Mouse (Mus musculus) mesoderm, embryonic 11.5 days (tissue): ENCODE measurements around the gene Atp6v0a4.

Experiments
- DNase-seq: peaks from one replicate; pipeline ENCODE4 v3.0.0-alpha.2; 2012; ENCODE audit warnings: low read depth, low spot score

Atp6v0a4 gene

DNA sequence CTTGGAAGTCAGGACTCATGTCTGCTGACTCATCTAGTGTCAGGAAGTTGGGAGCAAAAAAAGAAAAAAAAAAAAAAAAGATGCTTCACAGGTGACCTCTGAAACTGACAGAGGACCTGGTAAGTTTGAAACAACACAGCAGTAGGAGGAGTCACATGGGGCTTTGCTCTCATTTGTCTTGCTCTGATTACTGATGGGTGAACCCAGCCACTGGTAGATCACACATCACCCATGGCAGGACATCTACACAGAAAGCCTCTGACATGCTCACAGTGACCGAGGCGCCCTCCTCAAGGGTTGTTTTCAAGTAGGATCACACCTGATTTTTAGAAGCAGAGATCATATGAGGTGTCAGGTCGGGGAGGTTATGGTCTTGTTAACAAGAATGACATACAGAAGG, 1.1 kb upstream of the Atp6v0a4 start:
- no peak for DNase-seq

DNA sequence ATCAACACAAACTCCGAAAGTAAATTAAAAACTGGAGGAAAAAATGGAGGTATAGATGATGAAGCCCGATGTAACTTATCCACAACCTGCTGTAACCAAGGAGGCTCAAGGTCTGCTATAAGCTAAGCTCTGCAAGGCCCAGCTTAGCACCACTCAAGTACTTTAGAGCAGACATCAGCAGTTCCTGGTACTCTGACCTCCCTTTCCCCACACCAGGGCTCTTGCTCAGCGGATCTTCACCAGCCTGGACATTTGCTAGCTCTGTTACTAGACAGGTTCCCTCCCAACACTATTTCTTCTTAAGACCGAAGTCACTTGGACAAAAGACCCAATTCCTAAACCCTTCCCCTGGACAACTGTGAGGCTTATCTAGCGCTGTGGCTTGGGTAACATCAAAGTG, 496 bp upstream of the Atp6v0a4 start:
- no peak for DNase-seq

DNA sequence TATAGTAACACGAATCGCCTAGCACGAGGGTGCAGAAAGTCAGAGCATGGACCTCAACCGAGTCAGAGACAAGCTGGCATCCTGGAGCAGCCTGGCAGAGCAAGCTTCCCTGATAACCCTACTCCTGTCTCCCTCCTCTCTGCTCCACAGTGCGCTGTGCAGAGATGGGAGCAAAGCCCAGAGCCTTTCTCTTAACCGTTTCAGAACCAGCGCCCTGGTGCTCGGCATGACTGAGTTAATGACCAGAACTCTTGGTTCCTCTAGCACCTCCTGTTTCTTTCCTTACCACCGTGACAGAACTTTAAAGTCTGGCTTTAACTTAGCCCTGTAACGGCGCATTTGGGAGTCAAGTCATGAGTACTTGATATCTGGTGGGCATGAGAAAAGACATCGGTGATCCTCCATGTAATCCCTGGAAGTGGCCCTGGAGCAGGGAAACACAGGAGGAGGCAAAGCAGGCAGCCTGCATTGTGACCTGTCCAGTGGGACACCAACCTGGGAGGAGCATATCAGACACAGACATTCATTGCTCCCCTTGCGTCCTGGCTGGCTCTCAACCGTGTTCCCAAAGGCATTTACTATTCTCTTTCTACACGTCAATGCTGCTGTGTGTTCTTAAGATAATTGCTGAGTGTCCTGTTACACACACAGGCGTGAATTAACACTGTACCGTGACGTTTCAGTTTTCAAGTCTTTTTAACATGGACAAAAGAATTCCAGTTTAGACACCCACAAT, 747 bp downstream of the Atp6v0a4 start:
- no peak for DNase-seq

DNA sequence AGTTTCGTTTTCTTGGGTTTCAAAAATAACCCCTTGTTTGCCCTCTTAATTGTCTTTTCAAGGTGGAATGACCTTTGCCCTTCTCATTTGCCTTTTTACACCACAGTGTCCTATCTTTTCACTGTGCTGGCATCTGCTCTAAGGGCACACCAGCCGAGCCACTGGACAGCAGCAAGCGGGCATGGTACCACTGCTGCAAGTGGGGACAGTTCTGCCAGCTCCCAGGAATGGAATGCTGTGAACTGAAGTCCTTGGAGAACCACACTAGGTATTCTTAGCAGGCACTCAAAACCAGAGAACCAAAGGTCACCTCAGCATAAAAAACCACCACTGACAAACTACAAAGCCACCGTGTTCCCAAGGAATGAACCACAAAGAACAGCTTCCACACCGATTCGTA, 1.6 kb downstream of the Atp6v0a4 start:
- no peak for DNase-seq

DNA sequence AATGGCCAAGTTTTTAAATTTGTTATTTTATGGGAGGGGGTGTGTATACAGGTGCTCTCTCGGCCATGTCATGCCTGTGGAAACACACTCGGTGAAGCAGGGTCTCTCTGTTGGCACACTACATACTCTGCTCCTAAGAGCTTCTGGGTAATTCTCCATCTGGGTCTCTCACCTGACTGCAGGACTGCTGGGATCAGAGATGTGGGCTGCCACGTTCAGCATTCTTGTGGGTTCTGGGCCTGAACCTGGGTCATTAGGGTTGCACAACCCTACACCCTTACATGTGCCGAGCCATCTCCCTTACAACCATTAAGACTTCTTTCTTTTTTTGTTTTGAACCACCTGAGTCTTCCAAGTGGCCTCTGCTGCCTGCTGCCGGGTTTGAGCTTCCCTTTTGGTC, 2.5 kb downstream of the Atp6v0a4 start:
- DNase-seq = no peak

DNA sequence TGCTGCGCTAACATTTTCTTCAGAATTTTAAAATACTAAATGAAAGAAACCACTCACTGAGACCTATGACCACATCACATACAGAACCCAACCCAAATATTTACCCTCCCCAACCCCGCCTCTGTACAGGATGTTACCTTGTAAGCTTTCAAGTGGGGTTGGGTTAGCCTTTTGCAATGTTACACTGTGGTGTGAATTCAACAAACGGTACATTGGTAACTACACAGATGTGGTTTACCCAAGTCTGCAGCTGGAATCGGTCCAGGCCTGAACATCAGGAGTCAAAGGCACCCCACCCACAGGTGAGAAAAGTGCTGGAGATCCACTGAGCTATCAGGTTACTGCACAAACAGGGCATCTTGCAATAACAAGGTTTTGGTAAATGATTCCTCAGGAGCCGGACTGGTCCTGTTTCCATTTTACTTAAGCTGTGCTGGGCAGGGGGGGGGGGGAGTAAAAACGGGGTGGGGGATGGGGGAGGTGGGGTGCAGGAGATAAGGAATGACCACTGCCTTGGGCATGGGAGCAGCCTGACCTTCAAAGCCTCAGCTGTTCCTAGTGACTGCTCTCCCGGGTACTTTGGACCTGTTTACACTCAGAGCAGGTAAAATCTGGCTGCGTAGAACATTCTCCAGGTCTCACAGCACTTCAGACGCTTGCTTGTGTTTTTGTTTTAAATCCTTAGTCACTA, 3.6 kb downstream of the Atp6v0a4 start:
- no peak for DNase-seq

DNA sequence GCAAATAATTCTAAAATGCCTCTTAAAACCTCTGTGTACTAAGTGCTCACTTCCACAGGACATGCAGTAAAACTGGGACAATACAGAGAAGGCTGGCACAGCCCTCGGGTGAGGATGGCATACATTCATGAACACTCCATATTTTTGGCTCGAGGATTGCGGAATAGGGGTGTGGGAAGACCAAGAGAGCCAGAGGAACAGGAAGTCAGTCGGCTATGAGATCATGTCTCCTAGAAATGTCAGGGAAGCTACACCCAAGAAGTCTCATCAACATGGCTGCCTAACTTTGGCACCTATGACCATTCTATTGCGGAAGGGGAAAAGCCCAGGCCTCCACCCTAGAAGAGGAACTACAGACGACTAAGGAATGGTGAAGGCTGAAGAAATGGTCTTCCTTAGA, 6.0 kb downstream of the Atp6v0a4 start:
- DNase-seq = no peak

DNA sequence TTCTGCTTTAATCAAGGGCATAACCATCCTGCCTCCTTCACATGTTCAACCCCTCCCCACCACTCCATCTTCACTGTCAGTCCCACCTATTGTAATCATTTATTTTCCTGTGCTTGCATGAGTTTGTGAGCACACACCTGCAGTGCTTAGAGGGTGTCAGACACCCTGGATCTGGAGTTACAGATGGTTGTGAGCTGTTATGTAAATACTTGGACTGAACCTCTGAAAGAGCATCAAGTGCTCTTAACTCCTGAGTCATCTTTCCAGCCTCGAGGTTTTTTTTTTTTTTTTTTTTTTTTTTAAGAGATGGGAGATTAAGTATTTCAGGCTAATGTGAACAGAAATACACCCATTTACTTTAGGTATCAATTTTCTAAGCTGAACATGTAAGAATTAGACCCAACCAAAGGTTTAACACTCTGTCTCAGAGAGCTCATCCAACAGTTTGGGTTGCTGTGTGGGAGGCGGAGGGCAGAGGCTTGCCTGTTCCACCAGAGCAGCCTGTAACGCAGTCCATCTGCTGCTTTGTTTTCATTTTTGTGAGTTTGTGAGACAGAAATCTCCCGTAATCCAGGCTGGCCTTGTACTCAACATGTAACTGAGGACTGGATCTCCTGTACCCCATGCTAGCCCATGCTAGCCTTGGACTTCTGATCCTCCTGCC, 8.1 kb downstream of the Atp6v0a4 start:
- DNase-seq = no peak

DNA sequence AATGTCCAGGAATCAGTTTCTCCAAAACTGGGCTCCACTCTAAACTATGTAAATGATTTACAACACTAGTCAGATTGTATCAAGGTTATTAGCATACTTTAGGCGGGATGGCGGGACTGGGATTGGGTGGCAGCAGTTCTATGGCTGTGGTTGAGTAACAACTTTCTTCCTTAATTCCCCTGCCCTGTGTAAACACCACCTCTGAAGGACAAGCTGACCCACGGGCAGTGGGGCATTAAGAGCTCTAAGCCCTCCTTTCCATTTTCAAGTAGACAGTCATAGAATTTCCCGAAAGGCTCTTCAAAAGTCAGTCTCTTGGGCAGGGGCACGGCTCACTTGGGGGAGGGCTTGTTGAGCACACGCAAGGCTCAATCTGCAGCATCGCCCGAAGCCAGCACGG, 13.5 kb downstream of the Atp6v0a4 start:
- no peak for DNase-seq

DNA sequence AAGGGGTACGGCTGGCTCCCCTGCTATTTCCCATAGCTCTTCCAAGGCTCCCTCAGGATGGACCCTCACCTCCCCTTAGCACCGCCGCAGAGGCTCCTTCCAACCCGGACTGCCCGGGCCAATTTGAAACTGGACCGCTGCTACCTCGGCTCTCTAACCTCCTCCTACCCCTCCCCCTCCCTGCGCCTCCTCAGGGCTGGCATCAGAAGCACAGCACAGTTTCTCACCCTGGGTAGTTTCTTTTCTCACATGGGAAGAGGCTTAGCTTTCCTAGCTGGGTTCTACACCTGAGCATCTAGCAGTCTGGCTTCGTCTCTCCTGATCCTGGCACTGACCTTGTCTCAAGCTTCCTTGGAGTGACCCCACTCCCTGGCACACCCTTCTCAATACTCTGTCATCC, 14.5 kb downstream of the Atp6v0a4 start:
- DNase-seq = no peak

DNA sequence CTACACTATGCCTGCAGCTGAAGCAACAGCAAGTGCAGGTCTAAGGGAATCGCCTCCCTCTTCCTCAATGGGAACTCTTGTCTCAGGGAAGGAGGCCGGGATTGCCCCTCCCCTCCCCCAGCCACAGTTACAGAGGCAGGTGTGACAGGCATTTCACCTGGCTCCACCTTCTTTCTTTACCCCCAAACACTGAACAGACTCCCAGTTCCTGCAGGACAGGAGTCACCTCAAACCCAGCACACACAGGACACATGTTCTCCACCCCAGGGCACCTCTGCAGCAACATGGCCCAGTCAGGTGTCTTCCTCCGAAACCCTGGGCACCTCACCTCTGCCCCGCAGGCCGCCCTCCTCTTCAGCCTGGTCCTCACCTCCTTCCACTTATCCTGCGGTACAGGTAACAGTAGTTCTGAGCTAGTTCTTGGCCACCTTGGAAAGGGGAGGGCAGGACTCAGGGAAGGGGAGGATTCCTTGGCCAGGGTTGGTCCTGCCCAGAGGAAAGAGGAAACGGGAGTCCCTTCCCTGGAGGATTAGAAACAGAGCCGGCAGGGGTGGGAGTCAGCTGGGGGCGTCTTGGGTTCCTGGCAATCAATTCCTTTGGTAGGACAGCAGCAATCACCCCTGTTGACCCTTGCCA, 15.1 kb downstream of the Atp6v0a4 start, which contains the start of gene Tmem213:
Gene Tmem213 (plus strand): TSS at position 96 of the 636 bp plus-strand sequence.
- DNase-seq = no peak

DNA sequence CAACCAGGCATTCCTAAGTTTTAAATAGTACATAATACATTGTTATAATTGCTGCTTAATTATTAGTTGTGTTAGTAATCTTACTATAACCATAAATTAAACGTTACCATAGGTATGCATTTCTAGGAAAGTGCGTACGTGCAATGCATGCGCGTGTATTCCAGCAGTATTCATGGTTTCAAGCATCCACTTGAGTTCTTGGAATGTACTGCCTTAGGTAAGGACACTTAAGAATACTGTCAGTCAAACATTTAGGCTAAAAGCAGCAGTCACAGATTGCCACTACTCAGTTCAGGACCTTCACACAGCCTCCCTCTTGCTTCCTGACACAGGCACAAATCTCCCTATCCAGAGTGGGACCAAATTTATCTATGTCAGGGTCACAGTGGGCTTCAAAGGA, 15.9 kb downstream of the Atp6v0a4 start:
- peak; percentile 33 for DNase-seq

DNA sequence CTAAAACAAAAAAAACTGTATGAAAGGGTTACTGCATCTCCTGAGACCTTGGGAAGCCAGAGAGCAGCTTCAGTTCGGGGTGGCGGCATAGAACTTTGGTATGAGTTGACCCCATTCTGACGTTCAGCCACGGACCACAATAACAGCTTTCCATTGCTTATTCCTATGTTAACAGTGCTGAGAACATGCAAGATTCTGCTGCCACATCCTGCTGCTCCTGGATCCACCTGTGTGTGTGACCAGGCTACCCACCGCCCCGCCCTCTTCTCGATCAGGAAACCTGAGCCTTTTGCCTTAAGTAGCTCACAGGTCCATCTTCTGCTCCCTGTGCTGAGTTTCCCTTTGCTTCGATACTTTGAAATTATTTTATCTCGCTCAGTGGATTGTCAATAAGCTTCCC, 18.5 kb downstream of the Atp6v0a4 start:
- DNase-seq = no peak

DNA sequence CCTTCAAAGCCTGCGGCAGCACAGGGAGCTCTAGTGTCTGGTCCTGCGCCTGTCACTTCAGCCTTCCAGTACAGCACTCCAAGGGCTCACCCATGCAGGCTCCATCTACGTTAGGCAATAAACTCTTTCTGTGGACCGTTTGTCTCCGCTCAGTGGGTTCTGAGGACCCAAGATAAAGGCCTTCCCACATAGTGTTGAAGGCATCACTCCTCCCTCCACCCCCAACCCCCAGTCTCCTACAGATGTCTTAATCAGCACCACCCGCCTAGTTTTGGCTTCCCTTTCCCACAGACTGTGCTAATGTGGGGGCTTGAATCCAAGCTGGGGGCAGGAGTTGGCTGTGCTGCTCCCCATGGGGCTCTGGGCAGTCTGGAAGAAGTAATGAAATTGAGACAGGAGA, 20.6 kb downstream of the Atp6v0a4 start:
- DNase-seq = no peak

DNA sequence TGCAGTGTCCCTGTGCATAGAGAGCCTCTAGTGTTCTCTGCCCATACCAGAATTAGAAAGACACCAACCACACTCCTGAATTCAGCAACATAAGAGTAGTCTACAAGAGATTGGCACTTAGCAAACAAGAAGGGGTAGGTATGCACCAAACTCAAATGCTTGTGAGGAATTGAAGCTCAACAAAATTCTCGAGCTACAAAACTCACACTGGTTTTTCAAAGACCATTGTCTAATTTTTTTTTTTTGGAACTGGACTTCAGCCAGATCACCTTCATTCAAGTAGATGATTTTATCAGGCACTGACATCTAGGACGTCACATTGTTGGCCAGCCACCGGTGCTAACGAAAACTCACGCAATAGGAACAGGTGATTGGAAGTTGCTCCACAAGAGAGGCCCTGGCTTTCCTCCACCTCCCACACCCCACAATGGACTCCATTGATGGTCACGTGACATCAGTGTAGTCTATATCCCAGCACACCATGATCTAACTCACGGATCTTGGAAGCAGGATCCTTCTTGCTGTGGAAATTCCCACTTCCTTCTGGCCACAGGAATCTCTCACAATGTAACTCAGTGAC, 22.1 kb downstream of the Atp6v0a4 start:
- no peak for DNase-seq

DNA sequence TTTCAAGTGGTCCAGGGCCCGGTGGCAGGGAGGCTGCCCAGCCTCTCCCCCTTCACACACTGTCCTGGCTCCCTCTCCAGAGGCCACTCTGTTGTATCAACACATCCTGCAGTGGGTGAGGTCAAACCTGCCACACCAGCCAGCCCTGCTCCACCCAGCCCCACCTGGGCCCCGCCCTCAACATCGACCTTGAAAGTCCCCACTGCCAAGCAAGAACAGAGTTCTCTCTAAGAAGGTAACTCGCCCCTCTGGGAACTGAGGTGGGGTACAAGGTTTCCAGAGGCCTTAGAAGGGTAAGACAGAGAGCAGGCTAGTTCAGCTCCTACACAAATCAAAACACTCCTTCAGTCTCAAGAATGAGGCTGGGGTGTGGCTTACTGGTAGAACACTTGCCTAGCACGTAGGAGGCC, 27.4 kb downstream of the Atp6v0a4 start:
- DNase-seq = no peak

DNA sequence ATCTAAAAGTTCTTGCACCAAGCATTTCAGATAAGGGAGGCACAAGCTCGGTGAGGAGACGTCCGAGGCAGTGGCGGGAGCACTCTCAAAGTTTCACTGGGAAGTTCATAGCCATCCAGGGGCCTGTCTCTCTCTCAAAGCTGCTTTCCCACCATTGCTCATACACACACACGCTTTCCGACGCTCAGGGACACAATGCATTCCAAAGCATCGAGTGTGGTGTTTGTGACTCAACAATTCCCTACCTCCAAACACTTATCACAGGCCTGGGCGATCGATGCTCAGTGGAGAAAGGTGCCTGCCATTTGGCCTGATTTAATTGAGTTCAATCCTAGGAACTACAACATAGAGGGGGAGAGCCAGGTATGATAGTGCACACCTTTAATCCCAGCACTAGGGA, 29.7 kb downstream of the Atp6v0a4 start:
- DNase-seq = no peak

DNA sequence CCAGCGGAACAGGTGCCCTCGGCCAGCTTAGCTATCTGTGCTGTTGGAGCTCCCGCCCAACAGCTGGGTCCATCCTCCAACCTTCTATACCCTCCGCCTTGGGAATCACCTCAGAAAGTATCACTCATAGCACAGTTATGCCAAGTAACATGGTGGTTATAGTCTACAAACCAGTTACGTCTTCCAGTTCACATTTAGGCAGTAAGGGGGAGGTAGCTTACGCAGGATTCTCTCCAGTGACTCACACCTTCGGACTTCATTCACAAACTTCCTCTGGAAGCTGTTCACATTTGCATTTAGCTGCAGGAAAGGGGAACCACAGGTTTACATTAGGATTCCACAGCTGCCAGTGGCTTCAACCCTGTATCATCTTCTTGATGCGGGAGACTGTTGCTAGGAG, 31.8 kb downstream of the Atp6v0a4 start:
- no peak for DNase-seq

DNA sequence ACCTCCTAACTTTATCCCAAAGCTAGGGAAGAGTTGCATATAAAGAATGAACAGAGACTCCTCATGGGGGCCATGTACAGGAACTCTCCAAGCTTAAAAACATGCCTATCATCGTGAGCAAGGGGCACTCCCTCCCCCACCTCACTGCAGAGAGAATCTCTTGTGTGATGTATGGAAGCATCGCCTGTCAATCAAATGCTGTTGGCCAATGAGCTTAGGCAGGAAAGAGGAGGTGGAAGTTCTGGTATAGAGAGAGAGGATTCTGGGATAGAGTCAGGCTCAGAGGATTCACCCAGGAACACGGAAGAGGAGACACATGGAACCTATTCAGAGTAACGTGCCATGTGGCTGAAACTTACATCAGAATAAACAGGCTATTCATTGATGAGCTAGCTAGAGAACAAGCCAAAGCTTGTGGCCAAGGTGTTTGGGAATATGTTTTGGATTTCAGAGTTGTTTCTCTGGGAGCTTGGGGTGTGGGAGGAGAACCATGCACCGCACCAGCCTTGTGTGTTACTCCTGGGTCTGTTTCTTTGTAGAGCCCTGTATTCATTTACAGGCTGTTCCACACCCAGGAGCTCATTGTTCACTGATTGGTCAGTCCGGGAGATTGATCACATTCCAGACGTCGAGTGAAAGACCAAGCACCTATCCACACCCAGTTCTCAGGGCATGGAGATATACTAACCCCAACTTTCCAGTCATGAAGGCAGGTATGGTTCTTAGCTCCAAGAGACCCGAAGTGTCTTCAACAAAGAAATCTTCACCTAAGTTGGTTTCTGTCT, 37.0 kb downstream of the Atp6v0a4 start:
- no peak for DNase-seq

DNA sequence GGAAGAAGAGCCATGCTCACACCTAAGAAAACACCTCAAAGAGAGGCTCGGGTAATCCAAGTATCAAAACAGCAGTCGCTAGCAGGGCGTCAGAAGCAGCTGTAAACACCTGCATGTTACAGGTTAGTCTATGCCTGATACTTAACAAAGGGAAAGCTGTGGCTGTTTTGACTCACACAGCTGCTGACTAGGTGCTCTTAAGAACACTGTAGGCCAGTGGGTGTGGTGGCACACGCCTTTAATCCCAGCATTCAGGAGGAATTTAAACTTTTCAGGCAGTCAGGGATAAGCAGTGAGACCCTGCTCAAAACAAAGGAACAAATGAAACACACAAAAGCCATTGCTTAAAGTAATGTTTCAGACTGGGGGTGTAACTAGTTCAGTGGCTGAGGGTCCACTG, 41.2 kb downstream of the Atp6v0a4 start:
- no peak for DNase-seq

DNA sequence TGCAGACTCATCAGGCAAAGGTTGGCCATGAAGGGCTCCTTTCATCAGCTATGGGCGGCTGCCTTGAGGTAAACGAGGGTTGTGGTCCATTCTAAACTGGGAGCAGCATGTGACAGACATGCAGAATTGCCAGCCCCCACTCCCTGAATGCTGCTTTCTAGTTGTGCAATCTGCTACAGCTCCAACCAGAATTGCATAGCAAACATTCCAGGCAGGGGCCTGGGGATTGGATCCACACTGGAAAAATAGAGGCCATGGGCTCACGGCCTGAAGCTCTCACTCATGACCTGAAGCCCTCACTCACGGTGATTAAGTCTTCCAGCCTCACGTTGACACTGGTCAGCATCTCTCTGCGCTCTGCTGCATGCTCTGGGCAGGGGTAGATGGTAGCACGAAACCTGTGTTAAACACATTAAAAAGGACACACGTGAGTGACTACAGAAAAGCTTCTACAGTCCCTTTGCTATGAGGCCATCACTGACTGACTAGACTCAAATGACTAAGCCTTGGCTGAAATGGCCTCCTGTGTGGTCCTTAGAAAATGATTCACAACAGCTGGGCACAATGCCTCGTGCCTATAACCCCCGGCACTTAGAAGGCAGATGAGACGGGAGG, 42.6 kb downstream of the Atp6v0a4 start:
- peak; percentile 39 for DNase-seq
